Mouse (Mus musculus) T-helper 17 cell (primary cell): ENCODE measurements around the gene Olfr739.

Experiments used
- in situ Hi-C, 2 experiments: fragments of 300-600 bp; cut with MboI, MseI; formaldehyde crosslinking; loops; 1 replicate in 1 of 2; 2 replicates in 1 of 2; pipeline ENCODE4 v1.15.1; 2025; ENCODE audit warnings: high pct_unique_total_duplicates in 2 of 2

Gene Olfr739

GRCm38 (mm10) chr14:50418326-50418725 lies at the start of gene Olfr739:
Gene Olfr739 (plus strand): TSS chr14:50418626.
- in situ Hi-C loops, result no loop called here

GRCm38 (mm10) chr14:50380863-50381262 lies 37.6 kb upstream of the Olfr739 start, which contains the start of gene Olfr736:
Gene Olfr736 (plus strand): TSS chr14:50381163.
- in situ Hi-C loops, result no loop called here

- in situ Hi-C loops, result no loop called here
Observed at GRCm38 (mm10) chr14:50407268-50407667, 11.2 kb upstream of the Olfr739 start, which contains the start of gene Olfr738. Gene Olfr738 (plus strand): TSS chr14:50407568.

GRCm38 (mm10) chr14:50445245-50445644 lies 26.8 kb downstream of the Olfr739 start, which contains the start of gene Olfr740:
Gene Olfr740 (plus strand): TSS chr14:50445545.
- in situ Hi-C loops, result no loop called here

- in situ Hi-C loops, result no loop called here
Observed at GRCm38 (mm10) chr14:50472438-50472837, 54.0 kb downstream of the Olfr739 start, which contains the start of gene Olfr741. Gene Olfr741 (plus strand): TSS chr14:50472738.
